Mouse (Mus musculus) cortical plate, adult 2 months (tissue): ENCODE results near the gene Spata32. TPM values are rescaled to one million over a fixed set of nuclear protein-coding genes. Genes with fewer than 3 reads are reported as not detected.

Experiments
- H3K27ac ChIP-seq: fragments of 200-500 bp; 2 replicates; pipeline ENCODE4 v1.5.1; 2012; ENCODE audit warnings: low read length, control low read depth, inconsistent platforms; ENCODE audit not compliant: insufficient read depth
- H3K4me1 ChIP-seq: fragments of 200-500 bp; 2 replicates; pipeline ENCODE4 v1.6.1; 2011; ENCODE audit warnings: low read length; ENCODE audit not compliant: control insufficient read depth, insufficient read depth
- H3K4me3 ChIP-seq: fragments of 200-500 bp; 2 replicates; pipeline ENCODE4 v1.5.1; 2011; ENCODE audit warnings: mild to moderate bottlenecking, low read length, control low read depth; ENCODE audit not compliant: insufficient read depth
- CTCF ChIP-seq: fragments of 200-500 bp; IDR thresholded peaks from 2 replicates; pipeline ENCODE4 v1.5.1; 2011; ENCODE audit warnings: mild to moderate bottlenecking, control low read depth, low read length; ENCODE audit not compliant: insufficient read depth; ENCODE audit errors: extremely low read depth
- POLR2A ChIP-seq: fragments of 200-500 bp; IDR thresholded peaks from 2 replicates; pipeline ENCODE4 v1.6.1; 2011; ENCODE audit warnings: mild to moderate bottlenecking, low read length, control low read depth; ENCODE audit not compliant: insufficient read depth; ENCODE audit errors: extremely low read depth
- polyA plus RNA-seq: library from polyadenylated mRNA; depleted of rRNA; stranded (reverse); fragments of >200 nt; gene quantifications from 2 replicates; pipeline ENCODE4 v1.2.3, GENCODE M21; 2012

Spata32 gene
- polyA plus RNA-seq, 1 experiment, result 2.5 TPM

- Histone ChIP-seq H3K4me1 (peaks cover 10% of the 10 kb centered on the region), H3K27ac (no peak overlapping the region), H3K4me3 (no peak overlapping the region)
- TF ChIP-seq CTCF (no peak), POLR2A (no peak)
Measured at GRCm38 (mm10) chr11:103247504-103248177, 29.4 kb upstream of the Spata32 start.

- no peak overlapping the region for H3K27ac ChIP-seq
- peaks cover 10% of the 10 kb centered on the region for H3K4me1 ChIP-seq
- no peak overlapping the region for H3K4me3 ChIP-seq
- TF ChIP-seq POLR2A (no peak), CTCF (no peak)
Measured at GRCm38 (mm10) chr11:103246731-103247290, 28.6 kb upstream of the Spata32 start.

DNA sequence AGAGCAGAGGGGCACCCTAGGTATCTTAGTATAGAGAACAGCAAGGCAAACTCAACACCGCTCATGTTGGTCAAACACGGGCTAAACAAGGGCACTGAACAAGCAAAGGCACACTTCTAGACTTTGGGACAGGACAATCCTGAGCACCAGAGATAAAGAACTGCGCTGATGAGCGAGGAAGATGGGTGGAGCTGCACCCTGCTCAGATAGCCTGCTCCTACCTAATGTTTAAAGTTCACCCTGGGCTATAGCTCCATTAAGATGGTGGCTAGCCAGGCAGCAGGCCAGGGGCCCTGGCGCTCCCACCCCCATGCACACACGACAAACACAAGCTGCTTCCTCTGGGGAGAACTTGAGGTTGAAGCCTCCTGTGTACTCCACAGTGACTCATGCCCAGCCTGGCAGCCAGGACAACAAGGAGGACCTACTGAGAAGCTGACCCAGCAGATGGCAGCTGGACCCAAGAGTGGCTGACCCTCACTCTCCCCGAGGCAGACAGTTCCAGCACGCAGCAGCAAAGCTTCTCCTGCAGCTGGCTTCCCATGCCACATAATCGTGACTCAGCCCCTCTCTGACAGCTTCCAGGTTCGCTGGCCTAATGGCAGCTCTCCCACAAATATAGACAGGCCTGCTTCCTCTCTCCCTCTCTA is 28.0 kb upstream of the Spata32 start:
- Histone ChIP-seq H3K4me3 (no peak overlapping the region), H3K27ac (no peak overlapping the region), H3K4me1 (peaks cover 10% of the 10 kb centered on the region)
- TF ChIP-seq POLR2A (no peak), CTCF (no peak)

- H3K27ac ChIP-seq, result no peak overlapping the region
- peaks cover 10% of the 10 kb centered on the region for H3K4me1 ChIP-seq
- H3K4me3 ChIP-seq, result no peak overlapping the region
- TF ChIP-seq POLR2A (no peak), CTCF (no peak)
Measured at GRCm38 (mm10) chr11:103244856-103245255, 26.6 kb upstream of the Spata32 start.

DNA sequence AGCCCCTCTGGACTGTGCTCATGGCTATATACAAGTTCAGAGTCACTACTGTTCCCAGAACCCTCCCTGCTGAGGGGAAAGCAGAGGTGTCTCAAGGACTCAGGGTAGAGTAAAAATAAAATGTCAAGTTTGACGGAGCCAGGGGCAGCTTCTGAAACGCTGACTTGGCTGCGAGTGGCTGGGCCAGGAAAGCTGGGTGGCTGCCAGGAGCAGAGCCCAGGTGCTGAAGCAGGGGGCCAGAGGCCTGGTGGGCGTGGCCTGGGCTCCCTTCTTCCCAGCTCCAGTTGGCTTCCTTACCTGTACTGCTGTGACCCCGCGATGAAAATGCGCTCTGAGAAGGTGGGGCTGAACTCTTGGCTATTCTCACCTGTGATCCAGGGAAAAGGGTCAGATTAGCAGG is 22.5 kb upstream of the Spata32 start:
- Histone ChIP-seq H3K4me1 (no peaks in the 10 kb centered on the region; the same call in 1 of the 2 replicates), H3K4me3 (no peak overlapping the region), H3K27ac (no peak overlapping the region)
- TF ChIP-seq CTCF (no peak), POLR2A (no peak)

DNA sequence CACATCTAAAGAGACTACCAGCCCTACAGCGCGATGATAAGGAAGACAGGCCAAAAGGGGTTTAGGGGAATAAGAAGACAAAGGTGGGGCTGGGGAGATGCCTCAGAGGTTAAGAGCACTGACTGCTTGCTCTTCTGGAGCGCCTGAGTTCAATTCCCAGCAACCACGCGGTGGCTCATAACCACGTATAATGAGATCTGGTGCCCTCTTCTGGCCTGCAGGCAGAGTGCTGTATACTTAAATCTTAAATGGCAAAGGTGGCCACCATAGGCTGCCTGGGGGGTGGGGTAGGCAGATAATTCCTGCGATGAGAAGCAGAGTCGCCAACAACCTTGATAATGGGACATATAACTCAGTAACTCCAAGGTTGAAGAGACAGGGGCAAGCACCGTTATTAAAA is 19.5 kb upstream of the Spata32 start:
- Histone ChIP-seq H3K4me3 (no peak overlapping the region), H3K27ac (no peak overlapping the region), H3K4me1 (no peaks in the 10 kb centered on the region; the same call in 1 of the 2 replicates)
- no peak for TF ChIP-seq POLR2A
- TF ChIP-seq CTCF, result no peak

GRCm38 (mm10) chr11:103236903-103237302 is 18.7 kb upstream of the Spata32 start:
- no peak overlapping the region for H3K27ac ChIP-seq
- no peak overlapping the region for H3K4me3 ChIP-seq
- no peak for TF ChIP-seq POLR2A
- TF ChIP-seq CTCF, result no peak
- no peaks in the 10 kb centered on the region; the same call in 1 of the 2 replicates for H3K4me1 ChIP-seq

- Histone ChIP-seq H3K27ac (no peak overlapping the region), H3K4me1 (no peaks in the 10 kb centered on the region; the same call in 1 of the 2 replicates), H3K4me3 (no peak overlapping the region)
- TF ChIP-seq CTCF, result no peak
- no peak for TF ChIP-seq POLR2A
Measured at GRCm38 (mm10) chr11:103236431-103236830, 18.2 kb upstream of the Spata32 start.

GRCm38 (mm10) chr11:103235702-103236101 is 17.5 kb upstream of the Spata32 start:
- Histone ChIP-seq H3K4me3 (no peak overlapping the region), H3K4me1 (no peaks in the 10 kb centered on the region; the same call in 1 of the 2 replicates), H3K27ac (no peak overlapping the region)
- TF ChIP-seq POLR2A (no peak), CTCF (no peak)
